Mouse (Mus musculus) megakaryocyte-erythroid progenitor cell, adult 5-6 weeks (primary cell): ENCODE results near the gene Zbtb45. TPM values are rescaled to one million over a fixed set of nuclear protein-coding genes. Genes with fewer than 3 reads are reported as not detected.

Experiments
- ATAC-seq: replicated peaks from 2 replicates; pipeline ENCODE4 v1.8.0; 2016; ENCODE audit warnings: mild to moderate bottlenecking, inconsistent platforms; ENCODE audit not compliant: severe bottlenecking, poor library complexity, low FRiP score, low TSS enrichment
- total RNA-seq, 2 experiments: library from RNA; stranded (forward) in 1 of 2; stranded (reverse) in 1 of 2; fragments of 200-1000, 215-1000 nt in 1 of 2; fragments of >200 nt in 1 of 2; fragmentation: Nextera tagmentation in 1 of 2; gene quantifications; 2 replicates each; pipeline ENCODE4 v1.2.3; 2014 to 2017

Zbtb45 gene
- total RNA-seq (2014; fragmentation: Nextera tagmentation) (14.0 and 30.8 TPM in 2 replicates), total RNA-seq (2017) (5.1 and 9.2 TPM in 2 replicates)

- no peak for ATAC-seq
Observed at GRCm38 (mm10) chr7:13010005-13010908, at the start of gene Zbtb45. Gene Zbtb45, minus strand, starts transcription at chr7:13010034.

DNA sequence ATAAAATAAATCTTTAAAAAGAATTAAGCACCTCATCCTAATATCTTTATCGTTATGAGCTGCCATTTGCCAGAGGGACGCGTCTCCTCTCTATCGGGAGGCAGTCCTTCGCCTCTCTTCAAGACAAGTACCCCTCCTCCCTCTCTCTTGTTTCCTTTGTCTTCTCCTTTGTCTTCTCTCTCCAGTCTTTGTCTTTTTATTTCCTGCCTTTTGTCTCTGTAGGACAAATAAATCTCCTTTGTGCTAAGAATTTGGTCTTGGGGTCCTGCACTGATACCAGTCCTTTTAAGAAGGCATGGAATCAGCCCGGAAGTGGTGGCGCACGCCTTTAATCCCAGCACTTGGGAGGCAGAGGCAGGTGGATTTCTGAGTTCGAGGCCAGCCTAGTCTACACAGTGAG lies 49.7 kb upstream of the Zbtb45 start:
- no peak for ATAC-seq

DNA sequence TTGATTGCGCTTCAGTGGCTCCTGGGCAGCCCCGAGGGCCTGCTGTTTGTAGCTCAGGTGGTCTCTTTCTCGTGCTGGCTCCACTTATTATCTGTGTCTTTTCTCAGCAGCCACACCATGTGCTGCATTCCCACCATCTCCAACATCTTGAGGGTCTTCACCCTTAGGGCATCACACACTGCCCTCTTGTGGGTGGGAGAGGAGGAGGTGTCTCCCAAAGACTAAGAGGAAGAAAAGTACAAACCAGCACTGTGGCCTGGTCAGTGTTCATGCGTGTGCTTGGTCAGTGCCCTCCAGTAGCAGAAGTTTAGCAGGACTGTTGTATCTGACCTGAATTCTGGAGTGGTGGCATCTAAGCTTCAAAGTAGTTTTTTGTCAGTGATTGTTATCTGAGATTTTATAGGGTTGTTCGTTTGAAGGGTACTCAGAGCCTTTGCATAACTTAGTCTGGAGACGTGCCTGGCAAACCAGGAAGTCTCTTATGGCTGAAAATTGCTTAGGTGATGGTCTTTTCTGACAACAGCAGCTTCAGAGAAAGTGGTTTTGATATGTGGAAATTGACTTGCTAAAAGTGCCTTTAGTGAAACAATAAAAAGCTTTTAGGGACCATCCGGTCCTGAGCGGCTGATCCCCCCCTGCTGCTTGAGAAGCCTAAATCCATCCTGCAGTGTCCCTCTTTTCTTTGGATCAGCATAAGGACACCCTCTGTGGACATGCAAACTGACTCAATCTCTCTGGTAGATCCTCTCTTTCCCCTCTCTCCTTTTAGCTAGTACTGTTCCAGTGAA lies 47.3 kb upstream of the Zbtb45 start:
- no peak for ATAC-seq

GRCm38 (mm10) chr7:13054287-13055010 lies 44.6 kb upstream of the Zbtb45 start, which contains the start of gene Mzf1:
Gene Mzf1, minus strand, starts transcription at chr7:13054764.
- ATAC-seq = peak; percentile 88

DNA sequence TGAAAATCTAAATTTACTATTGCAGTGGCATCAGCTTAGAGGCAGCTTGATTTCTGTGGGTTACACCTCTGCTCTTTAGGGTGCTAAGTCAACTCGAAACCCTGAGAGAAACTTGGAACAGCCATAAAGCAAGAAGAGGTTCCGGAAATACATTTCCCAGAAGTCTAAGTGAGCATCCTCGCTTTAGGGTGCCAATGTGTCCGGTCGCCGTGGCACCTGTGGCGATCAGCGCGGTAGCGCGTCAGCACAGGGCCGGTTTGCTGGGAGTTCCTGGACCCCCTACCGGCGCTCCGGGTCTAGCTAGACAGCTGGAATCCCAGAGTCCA lies 44.1 kb upstream of the Zbtb45 start:
- no peak for ATAC-seq

DNA sequence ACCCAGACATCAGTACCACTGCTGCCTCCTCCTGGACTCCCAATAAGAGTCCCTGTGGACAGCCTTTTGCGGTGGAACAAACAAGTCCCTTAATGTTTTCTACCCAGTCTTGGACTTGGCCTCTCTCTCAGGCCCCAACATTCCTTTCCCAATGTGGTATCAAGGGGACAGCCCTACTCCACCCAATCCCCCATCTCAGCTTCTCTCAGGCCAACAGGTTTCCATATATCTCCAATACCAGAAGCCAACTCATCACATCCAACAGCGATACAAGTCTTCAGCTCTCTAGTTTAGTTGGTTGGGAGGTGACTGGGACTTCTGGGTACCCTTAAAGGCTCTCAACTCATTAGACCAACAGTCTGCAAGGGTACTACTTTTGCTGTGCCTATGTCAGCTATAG lies 43.7 kb upstream of the Zbtb45 start:
- no peak for ATAC-seq

DNA sequence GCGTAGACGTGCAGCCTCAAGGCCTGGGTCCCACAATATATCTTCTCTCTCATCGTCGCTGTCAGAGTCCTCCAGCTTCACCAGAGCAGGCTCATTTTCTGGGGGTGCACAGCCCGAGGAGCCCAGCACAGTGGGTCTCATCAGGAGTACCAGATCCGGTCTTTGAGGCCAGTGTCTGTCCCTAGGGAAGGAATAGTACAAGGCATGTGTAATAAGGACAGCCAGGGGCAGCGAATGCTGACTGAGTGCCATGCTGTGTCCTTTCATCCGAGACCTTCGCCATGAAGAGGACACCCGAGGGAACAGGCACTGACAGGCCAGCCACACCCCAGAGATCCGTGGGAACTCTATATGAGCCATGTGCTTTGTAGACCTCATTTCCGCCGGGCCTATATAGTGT lies 43.2 kb upstream of the Zbtb45 start:
- no peak for ATAC-seq

DNA sequence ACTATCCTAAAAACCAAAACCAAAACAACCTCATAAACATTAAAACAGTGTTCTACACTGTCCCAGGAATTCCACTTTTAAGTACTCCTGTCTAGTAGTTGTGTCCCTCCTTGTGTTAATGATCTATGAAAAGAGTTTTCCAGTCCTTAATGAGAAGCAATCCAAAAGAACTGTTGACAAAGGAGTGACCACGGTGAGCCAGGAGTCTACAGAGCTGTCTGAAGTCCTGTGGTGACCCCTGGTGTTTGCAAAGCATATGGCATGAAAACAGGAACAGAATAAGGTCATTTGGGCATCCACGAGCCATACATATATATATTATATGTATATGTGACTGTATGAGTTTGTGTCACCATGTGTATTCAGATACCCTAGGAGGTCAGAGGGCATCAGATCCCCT lies 36.2 kb upstream of the Zbtb45 start:
- ATAC-seq = peak; percentile 83

DNA sequence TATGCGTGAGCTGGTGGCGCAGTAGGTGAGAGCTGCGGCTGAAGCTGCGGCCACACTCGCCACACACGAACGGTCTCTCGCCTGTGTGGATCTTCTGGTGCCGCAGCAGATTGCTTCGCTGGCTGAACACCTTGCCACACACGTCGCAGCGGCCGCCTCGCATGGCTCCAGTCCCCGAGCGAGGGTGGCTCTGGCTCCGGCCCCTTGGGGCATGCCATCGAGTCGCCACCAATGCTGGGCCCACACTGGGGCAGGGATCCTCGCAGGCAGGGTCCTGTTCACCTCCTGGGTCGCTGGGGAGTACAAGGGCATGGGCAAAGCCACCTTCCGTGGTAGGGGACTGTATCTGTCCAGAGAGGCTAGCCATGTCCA lies 34.4 kb upstream of the Zbtb45 start:
- peak; percentile 6; the same call in 1 of the 2 replicates for ATAC-seq

GRCm38 (mm10) chr7:13043445-13044253 lies 33.8 kb upstream of the Zbtb45 start:
- peak; percentile 30; the same call in 1 of the 2 replicates for ATAC-seq

GRCm38 (mm10) chr7:13043120-13043444 lies 33.2 kb upstream of the Zbtb45 start:
- ATAC-seq = no peak

- ATAC-seq = no peak
Observed at GRCm38 (mm10) chr7:13042511-13042910, 32.7 kb upstream of the Zbtb45 start.

DNA sequence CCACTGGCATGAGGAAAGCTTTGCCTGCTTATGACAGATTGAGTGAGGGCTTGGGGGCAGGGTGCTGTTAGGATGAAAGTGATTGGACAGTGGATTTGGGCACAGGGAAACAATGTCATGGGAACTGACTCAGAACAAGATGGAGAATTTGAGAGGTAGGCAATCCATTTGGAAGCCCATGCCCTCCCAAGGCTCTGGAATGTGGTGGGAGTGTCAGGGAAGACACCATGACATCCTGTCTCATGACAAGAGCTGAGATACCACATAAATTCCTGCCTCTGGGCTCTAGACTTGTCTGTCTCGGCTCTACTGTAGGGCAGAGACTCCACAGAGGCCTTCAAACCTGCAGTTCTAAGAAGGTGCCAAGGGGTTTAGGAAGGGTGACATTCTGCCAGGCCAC lies 31.4 kb upstream of the Zbtb45 start:
- ATAC-seq = no peak

GRCm38 (mm10) chr7:13039181-13039580 lies 29.3 kb upstream of the Zbtb45 start:
- ATAC-seq = no peak

DNA sequence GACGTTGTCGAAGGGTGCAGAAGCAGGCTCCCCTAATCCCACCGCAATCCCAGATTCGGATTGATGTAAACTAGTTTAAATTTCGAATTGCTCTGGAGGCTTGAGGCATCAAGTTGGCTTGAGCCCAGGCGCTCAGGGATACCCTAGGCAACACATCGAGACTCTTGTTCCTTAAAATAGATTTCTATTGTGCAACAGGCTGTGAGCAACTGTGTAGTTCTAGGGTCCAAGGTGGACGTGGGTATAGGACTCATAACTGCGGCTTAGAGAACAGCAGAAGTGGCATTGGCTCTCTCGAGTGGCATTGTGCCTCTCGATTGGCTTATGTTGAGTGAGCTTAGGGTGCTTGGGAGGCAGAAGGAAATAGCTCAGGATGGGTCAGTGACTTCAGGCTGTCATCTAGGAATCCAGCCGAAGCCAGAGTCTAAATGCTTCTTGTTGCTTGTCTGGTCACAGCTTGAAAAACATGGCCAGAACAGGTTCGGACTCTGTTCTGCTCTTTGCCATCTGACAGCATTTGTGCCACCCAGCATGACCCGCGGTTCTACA lies 28.9 kb upstream of the Zbtb45 start:
- ATAC-seq = no peak

- ATAC-seq = peak; percentile 61
Observed at GRCm38 (mm10) chr7:13037901-13038555, 28.2 kb upstream of the Zbtb45 start, which contains the start of gene Ube2m. Gene Ube2m, minus strand, starts transcription at chr7:13038275.

GRCm38 (mm10) chr7:13037366-13037765 lies 27.5 kb upstream of the Zbtb45 start:
- no peak for ATAC-seq

DNA sequence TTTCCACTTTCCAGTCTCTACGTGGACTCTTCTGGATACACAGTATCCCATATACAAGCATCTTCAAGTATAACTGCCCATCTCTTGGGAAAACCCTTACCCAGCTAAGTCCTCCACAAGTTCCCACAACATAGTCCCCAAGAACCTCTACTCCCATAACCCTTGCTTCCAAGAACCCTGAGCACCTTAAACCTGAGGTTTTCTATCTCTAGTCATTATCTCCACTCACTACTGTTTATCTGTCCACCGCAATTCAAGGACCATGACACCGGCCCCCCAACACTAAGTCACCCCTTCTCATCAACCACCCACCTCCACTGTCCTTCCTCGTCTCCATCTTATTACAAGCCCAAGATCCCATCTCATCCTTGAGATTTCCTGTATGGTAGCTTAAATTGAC lies 27.0 kb upstream of the Zbtb45 start:
- ATAC-seq = no peak
